Mouse (Mus musculus): ENCODE measurements around the gene Gm38100. TPM values are rescaled to one million over a fixed set of nuclear protein-coding genes. Genes with fewer than 3 reads are reported as not detected.

The Gm38100 gene
- total RNA-seq (2017): not detected in 3 replicates

DNA sequence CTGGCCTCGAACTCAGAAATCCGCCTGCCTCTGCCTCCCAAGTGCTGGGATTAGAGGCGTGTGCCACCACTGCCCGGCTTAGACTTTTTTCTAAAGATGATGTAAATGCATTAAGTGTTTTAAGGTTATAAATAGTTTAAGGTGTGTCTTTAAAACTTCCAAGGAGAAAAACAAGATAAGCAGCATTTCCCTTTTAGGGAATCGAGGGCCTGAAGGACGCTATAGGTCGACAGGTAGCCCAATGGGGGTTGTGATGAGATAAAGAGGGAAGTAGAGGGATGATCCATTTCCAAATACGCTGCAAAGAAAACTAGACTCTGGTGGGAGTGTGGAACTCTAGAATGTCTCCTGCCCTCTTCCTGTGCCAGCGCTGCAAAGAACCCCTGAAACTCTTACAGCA, at the start of gene Gm38100:
Gene Gm38100 (plus strand): TSS at position 301 of the 400 bp plus-strand sequence.
- no peak for ATAC-seq (replicated peaks; ENCODE audit: insufficient number of reproducible peaks, low FRiP score, low TSS enrichment, poor library complexity, severe bottlenecking)

- ATAC-seq (replicated peaks; ENCODE audit: insufficient number of reproducible peaks, low FRiP score, low TSS enrichment, poor library complexity, severe bottlenecking): no peak
Observed at GRCm38 (mm10) chr1:175870716-175871115, 49.4 kb upstream of the Gm38100 start.

GRCm38 (mm10) chr1:175872028-175872816, 47.9 kb upstream of the Gm38100 start:
- no peak for ATAC-seq (replicated peaks; ENCODE audit: insufficient number of reproducible peaks, low FRiP score, low TSS enrichment, poor library complexity, severe bottlenecking)

GRCm38 (mm10) chr1:175880453-175881296, 39.5 kb upstream of the Gm38100 start, which contains the start of gene Exo1:
Exo1 (plus strand) TSS chr1:175880581.
- peak; percentile 90 for ATAC-seq (replicated peaks; ENCODE audit: insufficient number of reproducible peaks, low FRiP score, low TSS enrichment, poor library complexity, severe bottlenecking)

DNA sequence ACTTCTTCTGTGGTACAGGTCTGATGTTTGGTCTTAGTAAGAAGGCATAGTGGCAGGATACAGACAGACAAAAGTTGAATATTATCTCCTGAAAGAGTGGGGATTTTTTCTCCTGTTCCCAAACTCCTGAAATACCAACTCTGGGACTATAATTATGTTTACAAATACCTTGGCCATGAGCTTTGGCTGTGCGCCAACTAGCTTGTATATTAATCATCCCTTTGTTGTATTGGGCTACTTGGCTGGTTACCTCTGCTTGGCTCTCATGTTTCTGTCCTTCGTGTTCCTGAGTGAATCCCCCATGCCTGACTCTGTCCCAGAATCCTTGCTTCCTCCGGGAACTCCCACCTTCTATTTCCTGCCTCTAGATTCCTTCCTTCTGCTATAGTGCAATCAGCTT, 36.7 kb upstream of the Gm38100 start:
- no peak for ATAC-seq (replicated peaks; ENCODE audit: insufficient number of reproducible peaks, low FRiP score, low TSS enrichment, poor library complexity, severe bottlenecking)

GRCm38 (mm10) chr1:175893263-175893662, 26.9 kb upstream of the Gm38100 start:
- no peak for ATAC-seq (replicated peaks; ENCODE audit: insufficient number of reproducible peaks, low FRiP score, low TSS enrichment, poor library complexity, severe bottlenecking)

GRCm38 (mm10) chr1:175893726-175894125, 26.4 kb upstream of the Gm38100 start:
- ATAC-seq (replicated peaks; ENCODE audit: insufficient number of reproducible peaks, low FRiP score, low TSS enrichment, poor library complexity, severe bottlenecking): no peak

DNA sequence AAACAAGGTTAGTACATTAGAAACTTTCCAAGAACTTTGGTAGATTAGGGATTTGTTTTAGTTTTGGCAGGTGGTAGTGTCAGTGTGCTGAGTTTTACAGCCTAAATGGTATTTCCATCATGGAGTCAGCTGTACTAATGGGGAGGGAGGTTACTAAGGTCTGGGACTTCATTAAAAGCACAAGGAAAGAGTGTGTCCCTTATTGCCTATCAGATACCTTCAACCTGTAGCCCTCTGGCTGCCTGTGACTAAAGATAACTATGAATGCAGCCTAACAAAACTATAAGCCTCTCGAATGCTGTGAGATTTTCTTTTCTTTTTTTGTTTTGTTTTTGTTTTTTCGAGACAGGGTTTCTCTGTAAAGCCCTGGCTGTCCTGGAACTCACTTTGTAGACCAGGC, 8.9 kb upstream of the Gm38100 start:
- no peak for ATAC-seq (replicated peaks; ENCODE audit: insufficient number of reproducible peaks, low FRiP score, low TSS enrichment, poor library complexity, severe bottlenecking)

- no peak for ATAC-seq (replicated peaks; ENCODE audit: insufficient number of reproducible peaks, low FRiP score, low TSS enrichment, poor library complexity, severe bottlenecking)
Observed at GRCm38 (mm10) chr1:175912038-175912437, 8.1 kb upstream of the Gm38100 start.

- no peak for ATAC-seq (replicated peaks; ENCODE audit: insufficient number of reproducible peaks, low FRiP score, low TSS enrichment, poor library complexity, severe bottlenecking)
Observed at GRCm38 (mm10) chr1:175913728-175914303, 6.3 kb upstream of the Gm38100 start.

DNA sequence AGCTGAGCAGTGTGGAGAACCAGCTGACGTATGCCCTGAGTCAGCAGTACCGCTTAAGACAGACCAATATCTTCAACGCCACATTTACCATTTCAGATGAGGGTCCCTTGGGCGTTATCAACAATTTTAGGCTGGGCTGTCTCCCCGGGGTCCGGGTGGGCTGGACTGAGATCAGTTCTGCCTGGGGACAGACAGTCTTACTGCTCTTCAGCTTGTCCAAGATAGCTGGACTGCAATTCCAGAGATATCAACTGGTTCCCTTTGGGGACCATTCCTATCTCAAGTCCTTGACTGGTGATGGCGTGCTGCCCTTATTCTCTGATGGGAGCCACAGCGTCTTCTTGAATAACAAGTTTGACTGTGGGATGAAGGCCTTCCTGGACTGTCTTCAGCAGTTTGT, 962 bp downstream of the Gm38100 start:
- ATAC-seq (replicated peaks; ENCODE audit: insufficient number of reproducible peaks, low FRiP score, low TSS enrichment, poor library complexity, severe bottlenecking): no peak

GRCm38 (mm10) chr1:175923848-175924787, 4.0 kb downstream of the Gm38100 start:
- ATAC-seq (replicated peaks; ENCODE audit: insufficient number of reproducible peaks, low FRiP score, low TSS enrichment, poor library complexity, severe bottlenecking): peak; percentile 62; the same call in 1 of the 2 replicates

DNA sequence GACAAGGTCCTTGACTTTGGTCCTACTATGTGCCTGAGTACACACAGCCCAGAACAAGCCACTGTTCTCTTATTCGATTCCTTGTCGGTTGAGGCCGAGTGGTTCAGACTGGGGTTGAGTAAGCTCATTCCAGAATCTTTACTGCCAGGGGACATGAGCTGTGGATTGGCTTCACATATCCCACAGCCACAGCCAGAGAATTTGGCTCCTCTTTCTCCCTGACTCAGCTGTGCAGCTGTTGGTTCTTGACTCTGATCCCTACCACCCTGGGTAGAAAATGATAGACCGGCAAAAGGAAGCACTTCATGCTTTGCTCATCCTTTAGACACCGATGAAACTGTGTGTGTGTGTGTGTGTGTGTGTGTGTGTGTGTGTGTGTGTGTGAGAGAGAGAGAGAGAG, 11.3 kb downstream of the Gm38100 start:
- ATAC-seq (replicated peaks; ENCODE audit: insufficient number of reproducible peaks, low FRiP score, low TSS enrichment, poor library complexity, severe bottlenecking): no peak

GRCm38 (mm10) chr1:175936282-175936737, 16.2 kb downstream of the Gm38100 start:
- ATAC-seq (replicated peaks; ENCODE audit: insufficient number of reproducible peaks, low FRiP score, low TSS enrichment, poor library complexity, severe bottlenecking): no peak; the same call in 1 of the 2 replicates

DNA sequence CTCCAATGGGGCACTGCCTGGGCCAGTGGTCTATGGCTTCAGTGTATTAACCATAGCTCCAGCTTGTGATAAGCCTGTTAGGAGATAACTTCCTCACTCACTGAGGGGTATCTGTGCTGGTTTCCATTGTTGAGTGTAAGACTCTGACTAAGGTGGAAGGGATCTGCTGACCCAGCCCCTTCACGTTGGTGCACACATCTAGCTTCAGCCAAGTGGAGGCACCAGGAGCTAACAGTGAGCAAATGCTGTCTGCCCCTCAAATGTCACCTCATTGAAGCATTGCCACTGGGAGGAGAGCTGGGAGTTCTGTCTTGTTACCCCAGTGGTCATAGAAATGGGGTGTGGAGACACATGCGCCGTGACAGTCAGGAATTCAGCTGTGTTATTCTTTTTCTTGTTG, 18.6 kb downstream of the Gm38100 start:
- ATAC-seq (replicated peaks; ENCODE audit: insufficient number of reproducible peaks, low FRiP score, low TSS enrichment, poor library complexity, severe bottlenecking): no peak

- ATAC-seq (replicated peaks; ENCODE audit: insufficient number of reproducible peaks, low FRiP score, low TSS enrichment, poor library complexity, severe bottlenecking): no peak
Observed at GRCm38 (mm10) chr1:175943168-175943567, 23.0 kb downstream of the Gm38100 start.

GRCm38 (mm10) chr1:175946718-175947315, 26.7 kb downstream of the Gm38100 start:
- no peak for ATAC-seq (replicated peaks; ENCODE audit: insufficient number of reproducible peaks, low FRiP score, low TSS enrichment, poor library complexity, severe bottlenecking)

DNA sequence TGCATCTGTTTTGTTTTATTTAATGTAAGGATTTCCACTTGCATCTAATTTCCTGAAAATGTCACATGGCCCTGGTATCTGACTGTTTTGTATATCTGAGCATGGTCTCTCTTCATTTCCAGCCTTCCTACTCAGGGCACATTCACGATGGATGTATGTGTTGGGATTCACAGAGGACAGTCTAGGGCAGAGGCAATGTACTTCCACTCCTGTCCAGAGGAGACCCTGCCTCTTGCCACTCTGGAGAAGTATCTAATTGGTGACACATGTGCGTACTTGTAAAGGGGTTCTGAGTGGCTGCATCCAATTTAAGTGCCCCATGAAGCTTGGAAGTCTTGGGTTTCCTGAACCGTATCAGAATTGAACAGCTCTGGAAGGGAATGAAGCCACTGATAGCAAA, 30.3 kb downstream of the Gm38100 start:
- no peak for ATAC-seq (replicated peaks; ENCODE audit: insufficient number of reproducible peaks, low FRiP score, low TSS enrichment, poor library complexity, severe bottlenecking)

Measured in monocyte, adult 5-6 weeks (primary cell).